Mouse (Mus musculus) thymus, adult 2 months (tissue): Measurements from ENCODE around the gene Ppp1r21. TPM values are rescaled to one million over a fixed set of nuclear protein-coding genes. Genes with fewer than 3 reads are reported as not detected.
A peak's percentile ranks its signal among the peaks of the same experiment; 100 is the strongest.

ENCODE experiments used
- DNase-seq: peaks from one replicate; pipeline ENCODE4 v3.0.0; 2021
- H3K27ac ChIP-seq: fragments of 200-500 bp; 2 replicates; pipeline ENCODE4 v1.5.1; 2012; ENCODE audit warnings: low read length, control low read depth; ENCODE audit not compliant: control insufficient read depth, insufficient read depth
- H3K27me3 ChIP-seq: fragments of 200-500 bp; 2 replicates; pipeline ENCODE4 v1.6.1; 2012; ENCODE audit warnings: mild to moderate bottlenecking, low read length, moderate library complexity, mixed read lengths; ENCODE audit not compliant: control insufficient read depth, insufficient read depth
- H3K36me3 ChIP-seq: fragments of 200-500 bp; 2 replicates; pipeline ENCODE4 v1.6.1; 2012; ENCODE audit warnings: mild to moderate bottlenecking, low read length, moderate library complexity; ENCODE audit not compliant: control insufficient read depth, insufficient read depth
- H3K4me1 ChIP-seq: fragments of 200-500 bp; replicated peaks from 2 replicates; pipeline ENCODE4 v1.6.1; 2012; ENCODE audit warnings: low read length; ENCODE audit not compliant: control insufficient read depth, insufficient read depth
- H3K4me3 ChIP-seq: fragments of 200-500 bp; 2 replicates; pipeline ENCODE4 v1.5.1; 2012; ENCODE audit warnings: mild to moderate bottlenecking, low read length, control low read depth, moderate library complexity; ENCODE audit not compliant: control insufficient read depth, insufficient read depth
- CTCF ChIP-seq: fragments of 200-500 bp; IDR thresholded peaks from 2 replicates; pipeline ENCODE4 v1.5.1; 2012; ENCODE audit warnings: mild to moderate bottlenecking, control low read depth, low read length, moderate library complexity, borderline replicate concordance; ENCODE audit not compliant: control insufficient read depth, poor library complexity, insufficient read depth; ENCODE audit errors: extremely low read depth
- POLR2A ChIP-seq: fragments of 200-500 bp; IDR thresholded peaks from 2 replicates; pipeline ENCODE4 v1.6.1; 2012; ENCODE audit warnings: mild to moderate bottlenecking, low read length, control low read depth, moderate library complexity; ENCODE audit not compliant: control insufficient read depth, poor library complexity, insufficient read depth; ENCODE audit errors: extremely low read depth
- WGBS: fragments of 180-500 bp; shearing (Covaris S2); methylation state at CpG from one replicate; pipeline ENCODE4 v1.1.7; 2018; 5-methylcytosine and 5-hydroxymethylcytosine counted together
- polyA plus RNA-seq: library from polyadenylated mRNA; depleted of rRNA; stranded (reverse); fragments of >200 nt; gene quantifications from 2 replicates; pipeline ENCODE4 v1.2.3, GENCODE M21; 2012

The Ppp1r21 gene
- polyA plus RNA-seq, 1 experiment, result 40.9 TPM

GRCm38 (mm10) chr17:88558168-88558842, 28.4 kb downstream of the Ppp1r21 start:
- H3K36me3 ChIP-seq, result peaks cover 20% of the 10 kb centered on the region; the same call in 1 of the 2 replicates
- peaks cover 25% of the 10 kb centered on the region for H3K4me1 ChIP-seq
- H3K4me3 ChIP-seq, result no peak overlapping the region
- TF ChIP-seq CTCF (no peak), POLR2A (no peak)
- 90% methylated on average over 13 of the region's 13 CpGs for WGBS
- no peak overlapping the region for H3K27ac ChIP-seq
- DNase-seq, result peak; percentile 40
- H3K27me3 ChIP-seq, result no peaks in the 10 kb centered on the region

- TF ChIP-seq CTCF (no peak), POLR2A (no peak)
- Histone ChIP-seq H3K27ac (no peak overlapping the region), H3K36me3 (peaks cover 29% of the 10 kb centered on the region), H3K4me1 (peaks cover 31% of the 10 kb centered on the region), H3K27me3 (no peaks in the 10 kb centered on the region), H3K4me3 (no peak overlapping the region)
- 9% methylated on average over 3 of the region's 3 CpGs for WGBS
- DNase-seq, result no peak
Observed at GRCm38 (mm10) chr17:88563611-88564010, 33.7 kb downstream of the Ppp1r21 start.

DNA sequence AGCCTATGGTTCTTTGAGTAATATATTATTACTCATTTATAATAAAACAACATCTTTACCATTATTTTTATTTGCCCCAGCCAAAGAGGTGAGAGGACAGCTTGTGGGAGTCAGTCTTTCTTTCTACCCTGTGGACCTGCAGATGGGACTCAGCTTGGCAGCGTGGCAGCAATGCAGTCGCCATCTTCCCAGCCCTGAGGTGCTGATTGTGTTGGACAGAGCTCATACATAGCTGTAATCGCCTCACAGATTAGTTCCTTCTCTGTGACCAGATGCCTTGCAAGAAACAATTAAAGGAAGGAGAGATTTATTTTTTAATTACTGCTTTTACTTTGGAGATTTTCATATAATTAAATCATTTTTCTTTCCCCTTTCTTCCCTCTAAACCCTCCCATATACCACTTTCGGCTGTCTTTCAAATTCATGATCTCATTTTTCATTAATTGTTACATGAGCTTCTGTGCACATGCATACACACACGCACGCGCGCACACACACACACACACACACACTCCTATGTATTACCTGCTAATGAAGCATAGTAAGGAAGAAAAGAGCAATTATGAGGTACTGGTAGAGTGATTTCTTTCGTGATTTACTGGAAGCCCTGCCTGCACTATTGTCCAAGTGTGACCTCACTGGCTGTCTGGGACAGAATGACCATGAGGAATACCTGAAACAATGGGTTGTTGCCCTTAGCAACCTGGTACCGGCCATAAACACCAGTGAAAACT, 40.1 kb downstream of the Ppp1r21 start:
- no peak overlapping the region for H3K4me3 ChIP-seq
- TF ChIP-seq POLR2A, result no peak
- TF ChIP-seq CTCF, result no peak
- WGBS, result 97% methylated on average over 10 of the region's 10 CpGs
- no peak for DNase-seq
- no peaks in the 10 kb centered on the region for H3K27me3 ChIP-seq
- peaks cover 59% of the 10 kb centered on the region for H3K36me3 ChIP-seq
- no peak overlapping the region for H3K27ac ChIP-seq
- H3K4me1 ChIP-seq, result peaks cover 9% of the 10 kb centered on the region

DNA sequence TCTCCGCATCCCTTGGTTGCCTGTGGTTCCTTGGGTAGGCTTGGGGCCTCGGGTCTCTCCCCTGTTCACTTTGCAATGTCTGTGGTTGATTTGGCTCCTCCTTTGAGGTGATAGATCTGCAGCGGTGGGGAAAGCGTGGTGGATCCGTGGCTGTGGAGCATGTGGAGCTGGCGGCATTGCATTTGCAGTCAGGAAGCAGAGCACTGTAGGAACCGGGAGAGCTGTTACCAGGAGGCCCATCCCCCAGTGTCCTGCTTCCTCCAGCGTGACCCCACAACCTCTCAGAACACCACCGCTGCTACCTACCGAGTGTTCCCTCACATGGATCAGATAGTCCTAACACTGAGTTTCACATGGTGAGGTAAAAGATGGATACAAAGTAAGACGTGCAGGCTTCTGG, 40.9 kb downstream of the Ppp1r21 start:
- Histone ChIP-seq H3K36me3 (peaks cover 59% of the 10 kb centered on the region), H3K4me1 (peaks cover 7% of the 10 kb centered on the region), H3K27me3 (no peaks in the 10 kb centered on the region), H3K27ac (no peak overlapping the region), H3K4me3 (no peak overlapping the region)
- WGBS, result 94% methylated on average over 11 of the region's 11 CpGs
- TF ChIP-seq POLR2A, result no peak
- no peak for TF ChIP-seq CTCF
- no peak for DNase-seq

GRCm38 (mm10) chr17:88574811-88575210, 44.9 kb downstream of the Ppp1r21 start:
- 53% methylated on average over 5 of the region's 5 CpGs for WGBS
- H3K27me3 ChIP-seq, result no peaks in the 10 kb centered on the region
- no peak for DNase-seq
- peak overlapping the region; percentile 89 for H3K27ac ChIP-seq
- H3K4me3 ChIP-seq, result no peak overlapping the region
- TF ChIP-seq CTCF (no peak), POLR2A (no peak)
- peaks cover 7% of the 10 kb centered on the region for H3K4me1 ChIP-seq
- H3K36me3 ChIP-seq, result peaks cover 50% of the 10 kb centered on the region

- no peak overlapping the region for H3K27ac ChIP-seq
- H3K4me1 ChIP-seq, result peaks cover 24% of the 10 kb centered on the region
- DNase-seq, result no peak
- H3K36me3 ChIP-seq, result peaks cover 33% of the 10 kb centered on the region
- TF ChIP-seq CTCF (no peak), POLR2A (no peak)
- no peak overlapping the region for H3K4me3 ChIP-seq
- WGBS, result 97% methylated on average over 20 of the region's 20 CpGs
- no peaks in the 10 kb centered on the region for H3K27me3 ChIP-seq
Observed at GRCm38 (mm10) chr17:88578522-88579242, 48.8 kb downstream of the Ppp1r21 start.
